Mouse (Mus musculus) adrenal gland, postnatal 14 days (tissue): ENCODE results near the gene Cdk11b. TPM values are rescaled to one million over a fixed set of nuclear protein-coding genes. Genes with fewer than 3 reads are reported as not detected.
"Not testable (repeated sequence)": the region's sequence is repeated elsewhere in the genome, so short reads cannot be mapped to it uniquely, and the experiment has no call there.

Experiments used
- DNase-seq: peaks from one replicate; pipeline ENCODE4 v3.0.0; 2021; ENCODE audit warnings: mixed read lengths
- total RNA-seq: library from RNA; stranded (reverse); gene quantifications from 2 replicates; pipeline ENCODE4 v1.2.3, GENCODE M21; 2021

Cdk11b gene
- total RNA-seq, 1 experiment from 2014 or later: 59.3 TPM

- DNase-seq: no peak
Measured at GRCm38 (mm10) chr4:155605132-155605531, 19.5 kb upstream of the Cdk11b start.

- no peak for DNase-seq
Measured at GRCm38 (mm10) chr4:155606825-155607224, 17.8 kb upstream of the Cdk11b start.

- DNase-seq: no peak
Measured at GRCm38 (mm10) chr4:155611860-155612259, 12.8 kb upstream of the Cdk11b start.

- DNase-seq: no peak
Measured at GRCm38 (mm10) chr4:155613264-155613663, 11.4 kb upstream of the Cdk11b start.

GRCm38 (mm10) chr4:155618321-155618720 is 6.3 kb upstream of the Cdk11b start:
- DNase-seq: no peak

- no peak for DNase-seq
Measured at GRCm38 (mm10) chr4:155630267-155630666, 5.6 kb downstream of the Cdk11b start.

- DNase-seq: no peak
Measured at GRCm38 (mm10) chr4:155635766-155636499, 11.3 kb downstream of the Cdk11b start.

- DNase-seq: no peak
Measured at GRCm38 (mm10) chr4:155643531-155643930, 18.9 kb downstream of the Cdk11b start.

GRCm38 (mm10) chr4:155645308-155645707 is 20.7 kb downstream of the Cdk11b start, which contains the start of gene Gm10563:
Gene Gm10563 (minus strand): TSS chr4:155645408.
- not testable (repeated sequence) for DNase-seq

- DNase-seq: no peak
Measured at GRCm38 (mm10) chr4:155645721-155646120, 21.1 kb downstream of the Cdk11b start.

- no peak for DNase-seq
Measured at GRCm38 (mm10) chr4:155649355-155649754, 24.7 kb downstream of the Cdk11b start.

GRCm38 (mm10) chr4:155651553-155652269 is 27.1 kb downstream of the Cdk11b start:
- peak; percentile 32 for DNase-seq

GRCm38 (mm10) chr4:155652283-155653085 is 27.8 kb downstream of the Cdk11b start:
- no peak for DNase-seq

- peak; percentile 57 for DNase-seq
Measured at GRCm38 (mm10) chr4:155653086-155653450, 28.4 kb downstream of the Cdk11b start, which contains the start of gene Mmp23. Gene Mmp23 (minus strand): TSS chr4:155653384.

- DNase-seq: peak; percentile 47
Measured at GRCm38 (mm10) chr4:155653451-155654182, 29.0 kb downstream of the Cdk11b start.

GRCm38 (mm10) chr4:155654183-155654455 is 29.5 kb downstream of the Cdk11b start:
- DNase-seq: no peak

- peak; percentile 72 for DNase-seq
Measured at GRCm38 (mm10) chr4:155654456-155655298, 30.0 kb downstream of the Cdk11b start.

GRCm38 (mm10) chr4:155656214-155656751 is 31.6 kb downstream of the Cdk11b start:
- DNase-seq: no peak

- DNase-seq: no peak
Measured at GRCm38 (mm10) chr4:155658961-155659360, 34.3 kb downstream of the Cdk11b start.

GRCm38 (mm10) chr4:155660641-155661040 is 36.0 kb downstream of the Cdk11b start:
- DNase-seq: peak; percentile 86

- no peak for DNase-seq
Measured at GRCm38 (mm10) chr4:155666903-155667302, 42.2 kb downstream of the Cdk11b start.
